Mouse (Mus musculus): ENCODE measurements around the gene Prss48. TPM values are rescaled to one million over a fixed set of nuclear protein-coding genes. Genes with fewer than 3 reads are reported as not detected.
A peak's percentile ranks its signal among the peaks of the same experiment; 100 is the strongest.

The Prss48 gene
- not detected in 2 replicates for polyA plus RNA-seq (2012; ENCODE audit: insufficient read depth, insufficient read length, missing spikeins)

DNA sequence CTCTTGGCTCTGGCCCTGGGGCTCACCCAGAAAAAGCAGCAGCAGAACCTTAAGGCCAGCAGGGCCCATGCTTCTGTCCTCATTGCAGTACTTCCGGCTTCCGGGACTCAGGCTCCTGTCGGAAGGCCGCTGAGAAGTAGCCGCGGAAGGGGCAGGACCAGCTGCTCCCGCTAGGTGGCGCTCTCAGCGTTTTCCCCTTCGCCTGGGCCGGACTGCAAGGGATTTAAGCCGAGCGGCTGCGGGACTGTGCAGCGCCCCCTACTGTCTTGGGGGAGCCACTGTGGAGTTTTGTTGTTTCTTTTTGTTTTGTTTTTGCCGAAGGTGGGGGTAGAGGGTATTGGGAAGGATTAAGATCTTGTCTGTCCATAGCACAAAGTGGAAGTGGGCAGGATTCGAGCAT, at the start of gene Prss48:
Gene Prss48, minus strand, starts transcription at position 69 of the 400 bp plus-strand sequence.
- Histone ChIP-seq H3K4me1 (ENCODE audit: control insufficient read depth, insufficient read depth, insufficient read length, low read length) (no peaks in the 10 kb centered on the region), H3K4me3 (ENCODE audit: insufficient read depth, low read depth, low read length) (no peak within 1 kb of the TSS), H3K27ac (replicated peaks; ENCODE audit: low read depth, low read length) (no peak within 1 kb of the TSS)

GRCm38 (mm10) chr3:86049041-86049440, 46.8 kb upstream of the Prss48 start:
- Histone ChIP-seq H3K27ac (replicated peaks; ENCODE audit: low read depth, low read length) (no peak overlapping the region), H3K4me3 (ENCODE audit: insufficient read depth, low read depth, low read length) (no peak overlapping the region), H3K4me1 (ENCODE audit: control insufficient read depth, insufficient read depth, insufficient read length, low read length) (no peaks in the 10 kb centered on the region)

- no peak overlapping the region for H3K4me3 ChIP-seq (ENCODE audit: insufficient read depth, low read depth, low read length)
- no peak overlapping the region for H3K27ac ChIP-seq (replicated peaks; ENCODE audit: low read depth, low read length)
- no peaks in the 10 kb centered on the region for H3K4me1 ChIP-seq (ENCODE audit: control insufficient read depth, insufficient read depth, insufficient read length, low read length)
Observed at GRCm38 (mm10) chr3:86047686-86048408, 45.6 kb upstream of the Prss48 start.

DNA sequence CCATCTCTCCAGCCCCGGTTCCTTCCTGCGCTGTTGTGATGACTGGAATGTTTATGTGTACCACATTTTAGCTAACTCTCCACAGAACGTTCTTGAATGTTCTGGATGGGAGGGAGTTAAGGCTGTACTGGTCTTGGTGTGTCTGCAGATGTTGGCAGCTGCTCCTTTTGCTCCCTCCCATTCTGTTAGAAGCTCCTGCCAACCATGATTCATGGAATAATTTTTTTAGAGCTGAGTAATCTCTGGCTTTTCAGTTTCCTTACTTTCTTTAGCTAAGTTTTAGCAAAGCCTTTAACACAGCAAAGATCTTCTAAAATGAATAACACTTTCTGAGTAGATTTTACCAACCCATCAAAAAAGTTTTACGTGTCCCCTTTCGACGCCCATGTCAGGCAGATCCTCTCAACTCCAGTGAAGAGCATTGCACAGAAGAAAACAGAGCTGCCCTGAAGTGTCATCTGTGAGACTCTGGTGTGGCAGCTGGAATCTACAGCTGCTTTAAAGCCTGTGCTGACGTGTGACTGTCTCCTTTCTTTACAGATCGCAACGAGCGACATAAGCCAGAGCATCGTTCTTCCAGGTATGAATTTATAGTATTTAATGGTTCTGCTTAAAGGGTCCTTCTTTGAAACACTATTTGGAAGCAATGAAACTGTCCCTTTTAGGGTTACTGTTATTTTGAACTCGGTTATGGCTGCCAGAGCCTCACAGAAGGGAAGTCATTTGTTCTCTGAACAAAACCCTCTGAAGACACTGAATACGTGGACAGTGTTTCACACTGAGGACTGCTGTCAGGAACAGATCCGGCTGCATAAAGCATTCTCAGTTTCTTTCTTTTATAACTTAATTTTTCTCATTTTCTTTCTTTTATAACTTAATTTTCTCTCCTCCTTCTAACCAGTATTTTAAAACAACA, 38.3 kb upstream of the Prss48 start:
- Histone ChIP-seq H3K4me1 (ENCODE audit: control insufficient read depth, insufficient read depth, insufficient read length, low read length) (peaks cover 7% of the 10 kb centered on the region), H3K4me3 (ENCODE audit: insufficient read depth, low read depth, low read length) (peak overlapping the region; percentile 22), H3K27ac (replicated peaks; ENCODE audit: low read depth, low read length) (peak overlapping the region; percentile 30)

DNA sequence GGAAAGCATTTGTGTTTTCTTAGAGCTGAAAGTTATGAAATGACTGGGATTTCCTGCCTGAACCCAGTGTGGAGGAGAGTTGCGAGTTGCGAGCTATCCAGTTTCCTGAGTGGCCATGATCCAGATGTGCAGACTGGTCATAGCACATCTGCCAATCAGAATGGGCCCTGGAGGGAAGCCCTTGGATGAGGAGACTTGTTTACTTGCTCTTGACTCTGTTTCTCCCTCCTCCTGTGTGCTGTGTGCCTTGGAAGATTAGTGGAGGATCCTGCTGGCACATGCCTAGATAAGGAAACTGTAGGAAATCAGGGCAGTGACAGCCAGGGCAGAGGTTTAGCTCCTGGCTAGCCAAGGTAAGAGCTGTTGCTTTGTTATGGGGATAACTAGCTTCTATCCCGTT, 36.4 kb upstream of the Prss48 start:
- H3K4me1 ChIP-seq (ENCODE audit: control insufficient read depth, insufficient read depth, insufficient read length, low read length), result peaks cover 7% of the 10 kb centered on the region
- H3K4me3 ChIP-seq (ENCODE audit: insufficient read depth, low read depth, low read length), result peak overlapping the region; percentile 33
- peak overlapping the region; percentile 25 for H3K27ac ChIP-seq (replicated peaks; ENCODE audit: low read depth, low read length)

GRCm38 (mm10) chr3:86037926-86038484, 35.7 kb upstream of the Prss48 start:
- Histone ChIP-seq H3K4me1 (ENCODE audit: control insufficient read depth, insufficient read depth, insufficient read length, low read length) (peaks cover 7% of the 10 kb centered on the region), H3K4me3 (ENCODE audit: insufficient read depth, low read depth, low read length) (no peak overlapping the region), H3K27ac (replicated peaks; ENCODE audit: low read depth, low read length) (no peak overlapping the region)

- H3K4me1 ChIP-seq (ENCODE audit: control insufficient read depth, insufficient read depth, insufficient read length, low read length), result peaks cover 4% of the 10 kb centered on the region; the same call in 1 of the 2 replicates
- H3K27ac ChIP-seq (replicated peaks; ENCODE audit: low read depth, low read length), result no peak overlapping the region
- H3K4me3 ChIP-seq (ENCODE audit: insufficient read depth, low read depth, low read length), result no peak overlapping the region
Observed at GRCm38 (mm10) chr3:86033455-86034090, 31.3 kb upstream of the Prss48 start.

- H3K27ac ChIP-seq (replicated peaks; ENCODE audit: low read depth, low read length), result no peak overlapping the region
- no peak overlapping the region for H3K4me3 ChIP-seq (ENCODE audit: insufficient read depth, low read depth, low read length)
- no peaks in the 10 kb centered on the region for H3K4me1 ChIP-seq (ENCODE audit: control insufficient read depth, insufficient read depth, insufficient read length, low read length)
Observed at GRCm38 (mm10) chr3:86030566-86030965, 28.3 kb upstream of the Prss48 start.

DNA sequence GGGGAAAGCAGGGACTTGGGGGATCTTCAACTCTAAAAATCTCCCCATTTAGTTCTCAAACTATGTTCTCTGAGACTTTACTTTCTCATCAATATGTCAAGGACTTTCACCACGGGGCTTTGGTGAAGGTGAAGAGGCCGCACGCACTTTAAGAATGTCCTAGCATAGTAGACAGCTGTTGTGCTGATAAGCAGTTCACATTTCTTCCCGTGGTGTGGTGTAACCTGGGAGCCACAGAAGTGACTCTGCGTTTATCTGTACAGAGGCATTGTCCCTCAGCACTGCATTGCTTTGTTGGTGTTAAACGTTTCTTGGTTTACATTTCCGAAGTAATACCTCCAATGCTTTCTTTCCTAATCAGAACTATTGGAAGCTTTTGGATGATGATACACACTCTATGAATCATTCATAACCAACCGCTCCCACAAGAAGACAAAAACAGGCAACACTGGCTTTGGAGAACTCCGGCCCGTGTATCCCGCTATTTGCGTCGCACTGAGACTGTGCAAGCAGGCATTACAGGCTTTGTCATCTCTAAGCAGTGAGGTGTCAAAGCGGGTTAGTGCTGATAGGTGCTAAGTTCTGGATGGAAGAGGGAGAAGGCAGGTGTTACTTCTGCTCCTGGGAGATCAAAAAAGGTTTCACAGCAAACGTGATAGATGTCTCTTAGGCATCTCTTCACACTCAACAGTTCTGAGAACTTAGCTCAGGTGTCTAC, 26.5 kb upstream of the Prss48 start:
- Histone ChIP-seq H3K4me1 (ENCODE audit: control insufficient read depth, insufficient read depth, insufficient read length, low read length) (no peaks in the 10 kb centered on the region), H3K27ac (replicated peaks; ENCODE audit: low read depth, low read length) (no peak overlapping the region), H3K4me3 (ENCODE audit: insufficient read depth, low read depth, low read length) (no peak overlapping the region)

GRCm38 (mm10) chr3:86025341-86026137, 23.2 kb upstream of the Prss48 start:
- no peaks in the 10 kb centered on the region for H3K4me1 ChIP-seq (ENCODE audit: control insufficient read depth, insufficient read depth, insufficient read length, low read length)

GRCm38 (mm10) chr3:86024065-86024795, 21.9 kb upstream of the Prss48 start:
- Histone ChIP-seq H3K4me3 (ENCODE audit: insufficient read depth, low read depth, low read length) (no peak overlapping the region), H3K4me1 (ENCODE audit: control insufficient read depth, insufficient read depth, insufficient read length, low read length) (no peaks in the 10 kb centered on the region), H3K27ac (replicated peaks; ENCODE audit: low read depth, low read length) (no peak overlapping the region)

More at GRCm38 (mm10) chr3:86025341-86026137, 23.2 kb upstream of the Prss48 start:
- Histone ChIP-seq H3K4me3 (ENCODE audit: insufficient read depth, low read depth, low read length) (no peak overlapping the region), H3K27ac (replicated peaks; ENCODE audit: low read depth, low read length) (no peak overlapping the region)

DNA sequence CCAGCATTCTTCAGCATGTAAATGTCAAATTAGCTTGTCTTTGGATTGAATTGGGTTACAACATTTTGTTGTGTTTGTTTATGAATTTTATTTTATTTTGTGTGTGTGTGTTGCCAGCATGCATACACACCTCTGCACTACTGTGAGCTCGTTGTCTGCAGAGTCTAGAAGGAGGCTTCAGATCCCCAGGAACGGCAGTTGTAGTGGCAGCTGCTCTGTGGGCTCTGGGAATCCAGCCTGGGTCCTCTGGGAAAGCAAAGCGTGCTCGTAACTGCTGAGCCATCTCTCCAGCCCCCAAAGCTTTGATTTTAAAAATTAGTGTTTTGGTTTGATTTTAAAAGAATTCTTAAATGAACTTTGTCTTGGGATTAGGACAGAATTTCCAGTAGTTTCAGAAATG, 19.4 kb upstream of the Prss48 start:
- Histone ChIP-seq H3K4me3 (ENCODE audit: insufficient read depth, low read depth, low read length) (no peak overlapping the region), H3K4me1 (ENCODE audit: control insufficient read depth, insufficient read depth, insufficient read length, low read length) (no peaks in the 10 kb centered on the region), H3K27ac (replicated peaks; ENCODE audit: low read depth, low read length) (no peak overlapping the region)

DNA sequence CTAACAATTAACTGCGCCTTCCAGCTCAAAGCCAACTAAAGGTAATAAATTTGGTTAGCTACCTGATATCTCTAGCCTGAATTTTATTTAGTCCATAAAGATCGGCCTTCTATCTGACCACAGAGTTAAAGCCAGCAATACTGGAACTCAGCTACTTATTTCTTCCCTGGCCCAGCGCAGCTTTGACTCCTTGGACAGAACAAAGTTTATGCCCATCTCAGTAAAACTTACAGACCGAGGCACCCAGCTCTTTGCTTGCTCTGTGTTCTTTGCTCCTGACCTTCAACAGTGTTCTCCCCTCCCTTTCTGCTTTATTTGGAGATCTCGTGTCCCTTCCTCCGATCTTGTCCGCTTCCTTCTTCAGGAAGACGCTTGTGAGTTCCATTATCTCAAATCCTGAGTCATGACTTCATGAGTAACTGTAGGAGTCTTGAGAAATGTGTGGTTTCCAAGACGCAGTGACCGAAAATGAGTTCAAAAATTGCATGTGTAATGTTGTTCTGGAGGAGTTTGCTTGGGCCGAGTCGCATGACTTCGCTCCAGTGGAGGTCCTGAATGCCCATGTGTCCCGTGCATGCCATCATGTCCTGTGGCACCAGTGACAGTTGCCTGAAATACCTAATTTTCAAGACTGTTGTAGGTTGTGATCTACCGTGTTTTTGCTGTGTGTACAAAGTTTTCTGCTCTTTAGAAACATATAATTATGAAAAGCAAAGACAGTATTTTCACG, 18.8 kb upstream of the Prss48 start:
- no peaks in the 10 kb centered on the region for H3K4me1 ChIP-seq (ENCODE audit: control insufficient read depth, insufficient read depth, insufficient read length, low read length)
- H3K27ac ChIP-seq (replicated peaks; ENCODE audit: low read depth, low read length), result no peak overlapping the region
- no peak overlapping the region for H3K4me3 ChIP-seq (ENCODE audit: insufficient read depth, low read depth, low read length)

All from brown adipose tissue, adult 24 weeks (tissue).